Mouse (Mus musculus) spleen, adult 2 months (tissue): ENCODE data around the gene Wwox.

ENCODE experiments used
- CTCF ChIP-seq: fragments of 200-500 bp; IDR thresholded peaks from 2 replicates; pipeline ENCODE4 v1.5.1; 2011; ENCODE audit warnings: mild to moderate bottlenecking, inconsistent platforms; ENCODE audit not compliant: insufficient read depth, insufficient read length, insufficient replicate concordance; ENCODE audit errors: extremely low read depth
- POLR2A ChIP-seq: fragments of 200-500 bp; IDR thresholded peaks from 2 replicates; pipeline ENCODE4 v1.6.1; 2011; ENCODE audit warnings: low read depth, low read length, inconsistent platforms

DNA sequence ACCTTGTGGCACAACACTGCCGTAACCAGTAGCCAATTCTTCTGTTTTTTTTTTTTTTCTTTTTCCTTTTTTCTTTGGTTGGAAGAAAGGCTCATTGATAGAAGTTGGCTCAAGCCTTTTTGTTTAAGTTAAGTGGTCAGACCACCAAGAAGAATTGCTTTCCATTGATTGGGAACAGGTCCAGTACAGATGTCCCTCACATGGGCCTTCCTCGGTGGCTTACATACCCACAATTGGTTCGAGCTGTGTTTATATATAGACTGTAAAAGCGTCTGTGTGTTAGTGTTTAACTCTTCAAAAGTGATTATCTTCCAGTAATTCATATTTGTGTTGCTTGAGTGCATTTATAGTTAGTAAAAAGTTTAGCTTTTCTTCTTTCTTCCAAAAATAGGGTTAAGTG lies 176.0 kb downstream of the Wwox start:
- TF ChIP-seq CTCF (no peak), POLR2A (no peak)
